Mouse (Mus musculus) mouse embryonic stem cell (cell line): ENCODE results near the gene Pabpc1l.

Source experiments
- in situ Hi-C, 2 experiments: fragments of 300-500 bp; cut with MboI; formaldehyde crosslinking; loops; 1 replicate in 1 of 2; 3 replicates in 1 of 2; pipeline ENCODE4 v1.14.3; 2019 to 2020; ENCODE audit warnings: low sequenced_read_pairs in 2 of 2, low pct_unique_long_range_greater_than_20kb in 1 of 2, mixed read lengths in 1 of 2; ENCODE audit not compliant: unreplicated experiment in 1 of 2

Pabpc1l gene

GRCm38 (mm10) chr2:164076874-164077425, 51.7 kb downstream of the Pabpc1l start:
- in situ Hi-C loops: no loop called here

- in situ Hi-C loops: no loop called here
These were observed 52.6 kb downstream of the Pabpc1l start for GRCm38 (mm10) chr2:164077875-164078274.

GRCm38 (mm10) chr2:164079488-164079887, 54.2 kb downstream of the Pabpc1l start:
- in situ Hi-C loops: no loop called here

GRCm38 (mm10) chr2:164081577-164081976, 56.3 kb downstream of the Pabpc1l start:
- in situ Hi-C loops: no loop called here

- in situ Hi-C loops: no loop called here
These were observed 56.9 kb downstream of the Pabpc1l start for GRCm38 (mm10) chr2:164082175-164082574.

- in situ Hi-C loops: no loop called here
These were observed 58.5 kb downstream of the Pabpc1l start for GRCm38 (mm10) chr2:164083609-164084341.

GRCm38 (mm10) chr2:164084342-164084700, 59.1 kb downstream of the Pabpc1l start:
- in situ Hi-C loops: no loop called here

GRCm38 (mm10) chr2:164087416-164088017, 62.3 kb downstream of the Pabpc1l start:
- in situ Hi-C loops: no loop called here

GRCm38 (mm10) chr2:164089508-164089907, 64.3 kb downstream of the Pabpc1l start:
- in situ Hi-C loops: no loop called here

GRCm38 (mm10) chr2:164094152-164094551, 68.9 kb downstream of the Pabpc1l start:
- in situ Hi-C loops: no loop called here

GRCm38 (mm10) chr2:164098603-164099250, 73.5 kb downstream of the Pabpc1l start:
- in situ Hi-C loops: no loop called here
